Mouse (Mus musculus): ENCODE results near the gene Pard3. TPM values are rescaled to one million over a fixed set of nuclear protein-coding genes. Genes with fewer than 3 reads are reported as not detected.
"Not testable (repeated sequence)": the region's sequence is repeated elsewhere in the genome, so short reads cannot be mapped to it uniquely, and the experiment has no call there.

The Pard3 gene
- total RNA-seq, 4 experiments from 2014 or later = 27.5 to 30.3 (median 30.2) TPM

DNA sequence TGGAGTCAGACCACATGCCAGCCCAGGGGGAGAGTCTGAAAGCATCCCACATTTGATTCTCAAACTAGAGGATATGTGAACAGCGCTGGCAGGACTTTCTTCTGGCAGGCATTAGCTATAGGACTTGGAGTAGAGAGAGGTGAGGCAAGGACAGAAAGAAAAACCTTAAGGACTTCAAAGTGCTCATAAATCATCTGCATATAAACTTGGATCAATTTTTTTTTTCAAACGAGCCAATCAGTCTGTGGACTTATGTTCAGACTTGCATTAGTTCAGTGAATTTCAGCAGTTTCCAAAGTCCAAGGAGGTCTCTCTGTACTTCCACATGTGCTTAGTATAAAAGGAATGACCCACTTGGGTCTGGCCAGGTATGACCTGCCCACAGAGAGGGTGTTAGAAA, 72.5 kb downstream of the Pard3 start:
- no peak for DNase-seq (ENCODE audit: low spot score in 2 of 2)

DNA sequence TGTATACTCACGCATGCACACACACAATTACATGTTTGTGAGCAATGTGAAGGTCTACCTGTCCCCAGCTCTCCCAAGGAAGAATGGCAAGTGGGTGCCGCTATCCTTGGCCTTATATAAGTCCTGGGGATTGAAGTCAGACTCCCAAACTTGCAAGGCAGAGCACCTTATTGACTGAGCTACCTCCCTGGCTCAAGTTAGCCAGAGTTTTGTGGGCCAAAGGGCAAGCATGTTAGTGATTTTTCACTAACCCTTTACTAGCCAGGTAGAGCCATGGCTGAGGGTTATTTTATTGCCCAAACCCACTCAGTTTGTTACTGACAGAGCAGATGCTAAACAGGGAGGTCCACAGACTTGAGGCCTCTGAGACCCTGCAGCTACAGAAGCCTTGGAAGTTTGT, 73.1 kb downstream of the Pard3 start:
- no peak for DNase-seq (ENCODE audit: low spot score in 2 of 2)

DNA sequence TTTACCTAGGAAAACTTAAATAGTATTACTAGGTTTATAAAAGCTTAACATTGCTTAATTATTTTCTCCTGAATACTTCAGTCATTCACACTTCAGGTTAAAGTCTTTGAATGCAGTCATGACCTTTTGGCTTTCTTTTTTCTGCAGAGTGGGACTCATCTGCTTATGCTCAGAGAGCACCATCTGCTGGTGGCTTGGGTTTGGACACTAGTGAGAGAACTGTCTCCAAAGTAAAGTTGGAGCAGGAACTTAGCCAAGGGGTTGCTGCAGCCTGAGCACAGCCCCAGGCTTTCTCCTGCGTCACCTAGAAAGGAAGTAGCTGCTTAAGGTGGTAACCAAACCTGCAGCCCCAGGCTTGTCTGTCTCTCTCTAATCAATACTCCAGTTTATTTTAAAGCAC, 75.5 kb downstream of the Pard3 start:
- DNase-seq (ENCODE audit: low spot score in 2 of 2) = peak; percentile 59 to 68

DNA sequence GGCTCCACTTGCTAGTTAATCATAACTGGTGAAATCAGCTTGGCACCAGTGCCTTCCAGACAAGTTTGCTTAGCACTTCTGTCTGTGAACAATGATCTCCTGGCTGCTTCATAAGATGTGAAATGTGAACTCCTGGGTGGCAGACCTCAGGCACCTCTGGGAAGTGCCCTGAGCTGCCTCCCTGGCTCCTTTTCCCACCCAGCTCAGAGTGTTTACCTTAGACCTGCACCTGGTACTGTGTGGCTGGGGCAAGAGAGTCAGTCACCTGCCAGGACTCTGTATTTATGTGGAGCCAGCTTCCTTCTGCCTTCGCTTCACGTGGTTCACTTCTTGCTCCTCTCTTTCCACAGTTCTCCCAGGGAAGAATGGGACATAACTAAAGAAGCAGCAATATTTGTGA, 77.3 kb downstream of the Pard3 start:
- no peak for DNase-seq (ENCODE audit: low spot score in 2 of 2)

DNA sequence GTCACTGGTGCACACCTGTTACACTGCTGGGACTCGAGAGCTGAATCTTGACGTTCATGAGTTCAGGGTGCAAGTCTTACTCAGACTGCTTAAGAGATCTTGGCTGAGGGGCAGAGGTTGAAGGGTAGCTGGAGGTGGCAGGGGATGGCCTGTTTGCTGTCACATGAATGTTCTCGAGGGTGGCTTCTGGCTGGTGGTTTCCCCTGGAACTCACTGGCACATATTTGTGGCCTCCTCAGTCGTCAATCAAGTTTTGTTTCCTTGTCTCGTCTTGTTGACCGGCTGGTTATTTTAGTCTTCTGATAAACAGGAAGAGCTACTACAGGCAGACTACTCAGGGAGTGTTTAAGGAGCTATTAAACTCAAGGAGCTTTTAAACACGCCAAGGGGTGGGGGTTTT, 79.9 kb downstream of the Pard3 start:
- DNase-seq (ENCODE audit: low spot score in 2 of 2) = no peak

DNA sequence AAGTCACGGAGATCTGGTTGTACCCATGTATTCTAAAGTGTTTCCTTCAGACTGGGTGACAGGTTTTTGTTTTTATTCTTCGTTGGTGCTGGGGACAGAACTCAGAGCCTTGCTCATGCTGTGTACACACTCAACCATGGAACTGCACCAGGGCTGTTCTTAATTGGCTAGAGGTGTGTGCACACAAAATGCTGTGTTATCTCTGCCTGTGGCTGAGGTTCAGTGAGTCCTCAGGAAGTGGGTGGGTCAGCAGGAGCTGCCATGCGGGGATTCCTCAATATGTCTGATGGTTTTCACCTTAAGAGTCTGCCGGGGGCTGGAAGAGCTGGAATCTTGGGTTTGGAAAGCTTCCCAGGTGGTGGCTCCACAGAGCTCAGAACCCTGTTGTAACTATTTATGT, 80.9 kb downstream of the Pard3 start:
- no peak for DNase-seq (ENCODE audit: low spot score in 2 of 2)

DNA sequence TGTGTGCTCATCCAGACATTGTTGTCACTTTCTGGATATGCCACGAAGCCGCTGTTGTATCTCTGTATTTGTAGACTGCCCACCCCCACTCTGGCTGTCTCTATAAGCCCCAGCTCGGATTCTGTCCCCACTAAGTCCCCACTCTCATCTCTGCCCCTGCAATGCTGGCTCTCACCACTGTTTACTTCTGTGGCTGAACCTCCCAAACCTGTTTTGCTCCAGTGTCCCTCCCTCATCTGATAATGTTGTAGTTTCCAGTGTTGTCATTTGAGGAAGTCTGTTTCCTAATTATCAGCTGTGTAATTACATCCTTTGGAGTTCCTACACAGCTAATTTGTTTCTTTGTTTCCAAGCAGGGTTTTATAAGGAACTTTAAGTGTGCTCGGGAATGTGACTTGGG, 81.4 kb downstream of the Pard3 start:
- no peak for DNase-seq (ENCODE audit: low spot score in 2 of 2)

DNA sequence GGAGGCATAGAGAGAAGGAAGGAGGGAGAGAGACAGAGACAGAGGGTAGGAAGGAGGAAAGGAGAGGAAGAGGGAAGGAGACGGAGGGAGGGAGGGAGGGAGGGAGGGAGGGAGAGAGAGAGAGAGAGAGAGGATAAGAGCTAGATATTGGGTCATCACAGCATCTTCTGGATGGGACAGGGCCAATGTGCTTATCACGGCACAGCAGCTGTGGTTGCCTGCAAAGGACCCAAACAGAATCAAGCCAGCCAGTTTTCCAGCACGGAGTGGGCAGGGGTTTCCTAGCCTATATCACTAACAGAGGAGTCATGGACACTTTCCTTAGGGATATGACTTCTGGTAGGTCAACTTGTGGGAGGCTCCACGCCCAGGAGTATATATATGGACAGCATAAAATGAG, 82.4 kb downstream of the Pard3 start:
- no peak for DNase-seq (ENCODE audit: low spot score in 2 of 2)

DNA sequence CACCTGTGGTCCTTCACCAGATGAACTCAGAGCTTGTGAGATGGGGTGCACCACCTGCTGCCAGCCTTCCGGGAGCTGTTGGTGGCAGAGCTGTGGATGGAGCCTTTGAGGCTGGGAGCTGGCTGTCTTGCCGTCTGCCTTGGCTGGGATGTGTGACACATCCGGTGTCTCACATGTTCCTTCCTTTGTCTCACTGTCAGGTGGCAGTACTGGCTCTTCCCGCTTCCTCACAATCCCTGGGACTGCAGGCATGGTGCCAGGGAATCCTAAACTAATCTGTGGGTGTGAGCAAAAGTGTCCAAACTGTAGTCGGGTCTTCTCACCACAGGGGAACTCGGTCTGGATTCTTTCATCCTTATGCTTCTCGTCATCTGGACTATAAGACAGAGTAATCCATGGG, 85.1 kb downstream of the Pard3 start:
- no peak for DNase-seq (ENCODE audit: low spot score in 2 of 2)

DNA sequence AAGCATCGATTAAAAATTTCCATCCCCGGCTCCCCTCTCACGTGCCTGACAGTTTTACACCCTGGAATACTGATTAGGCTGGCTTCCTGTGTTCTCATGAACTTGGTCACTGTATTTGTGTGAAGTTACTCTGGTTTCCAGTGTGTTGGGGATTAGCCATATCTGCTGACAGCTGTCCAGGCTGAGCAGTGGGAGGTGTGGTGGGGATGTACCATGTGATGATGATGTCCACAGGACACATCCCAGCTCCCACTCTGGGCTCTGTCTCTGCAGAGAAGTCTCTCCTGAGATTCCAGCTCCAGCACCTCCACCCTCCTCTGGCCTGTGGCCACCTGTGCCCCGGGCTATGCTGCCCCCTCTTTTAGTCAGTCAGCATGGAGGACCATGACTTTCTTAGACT, 87.0 kb downstream of the Pard3 start:
- DNase-seq (ENCODE audit: low spot score in 2 of 2) = no peak

DNA sequence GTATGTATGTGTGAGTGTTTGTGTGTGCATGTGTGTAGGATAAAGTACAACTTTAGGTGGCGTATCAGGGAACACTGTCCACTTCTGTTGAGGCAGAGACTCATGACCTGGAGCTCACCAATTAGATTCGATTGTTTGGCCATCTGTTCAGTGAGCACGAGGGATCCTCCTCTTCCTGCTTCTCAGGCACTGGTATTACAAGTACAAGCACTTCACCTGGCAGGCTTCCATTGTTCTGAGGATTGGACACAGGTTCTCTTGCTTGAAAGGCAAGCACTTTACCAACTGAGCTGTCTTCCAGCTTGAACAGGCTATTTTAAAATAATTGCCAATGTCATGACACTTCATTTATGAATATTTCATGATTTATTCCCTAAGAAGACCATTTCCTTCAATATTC, 88.0 kb downstream of the Pard3 start:
- DNase-seq (ENCODE audit: low spot score in 2 of 2) = no peak

DNA sequence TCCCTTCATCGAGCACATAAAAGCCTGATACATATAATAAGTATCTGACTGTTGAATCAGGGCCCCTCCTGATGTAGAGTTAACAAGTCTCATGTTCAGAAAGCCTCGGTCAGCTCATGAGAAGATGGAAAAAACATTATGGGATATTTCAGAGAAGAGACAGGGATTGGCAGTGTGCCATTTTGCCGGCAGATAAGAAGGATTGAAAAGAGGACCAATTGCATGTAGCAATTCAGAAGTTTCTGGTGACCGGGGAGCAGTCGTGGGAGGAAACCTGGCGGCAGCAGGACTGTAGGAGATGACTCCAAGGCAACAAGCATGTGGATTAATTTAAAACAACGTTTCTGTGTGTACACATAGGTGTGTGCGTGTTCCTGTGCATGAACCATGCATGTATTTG, 93.4 kb downstream of the Pard3 start:
- DNase-seq (ENCODE audit: low spot score in 2 of 2) = no peak

DNA sequence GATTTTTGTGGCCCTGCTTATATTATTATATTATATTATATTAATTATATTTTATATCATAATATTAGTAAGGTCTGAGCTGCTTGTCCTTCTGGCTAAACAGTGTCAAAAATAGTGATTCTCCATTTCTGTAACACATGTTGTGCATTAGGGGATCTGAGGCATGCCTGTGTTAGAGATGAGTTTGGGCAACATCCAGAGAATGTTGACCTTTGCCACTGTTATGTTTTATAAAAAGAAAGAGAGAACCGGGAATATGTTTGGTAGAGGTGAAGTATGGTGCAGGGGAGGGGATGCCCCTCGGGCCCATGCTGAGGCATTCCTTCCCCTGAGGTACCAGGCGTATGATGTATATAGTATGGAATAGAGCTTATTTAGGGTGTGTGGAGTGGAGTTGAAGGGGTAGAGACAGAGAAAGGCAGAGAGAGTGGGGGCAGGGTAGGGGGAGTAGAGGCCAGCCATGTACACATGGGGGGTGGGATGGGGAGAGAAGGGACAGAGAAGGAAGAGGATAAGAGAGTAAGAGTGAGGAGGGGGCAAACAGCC, 95.8 kb downstream of the Pard3 start:
- DNase-seq (ENCODE audit: low spot score in 2 of 2) = no peak

DNA sequence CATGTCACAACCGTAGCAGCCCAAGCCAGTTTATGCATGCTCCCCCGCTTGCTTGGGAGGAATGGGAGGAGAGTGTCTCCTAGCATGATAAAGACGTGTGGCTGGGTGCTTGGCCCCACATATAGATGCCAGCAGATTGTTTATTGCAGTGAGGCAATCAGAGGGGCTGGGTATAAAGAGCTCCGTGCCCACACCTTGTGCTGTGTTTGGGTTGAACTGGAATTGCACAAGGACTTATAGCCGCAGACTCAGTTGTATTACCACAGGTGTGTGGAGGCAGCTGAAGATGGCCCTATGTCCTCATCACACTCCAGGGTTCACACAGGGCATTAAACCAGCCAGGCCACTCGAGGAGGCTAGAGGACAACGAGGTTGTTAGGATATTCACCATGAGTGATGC, 98.2 kb downstream of the Pard3 start:
- no peak for DNase-seq (ENCODE audit: low spot score in 2 of 2)

DNA sequence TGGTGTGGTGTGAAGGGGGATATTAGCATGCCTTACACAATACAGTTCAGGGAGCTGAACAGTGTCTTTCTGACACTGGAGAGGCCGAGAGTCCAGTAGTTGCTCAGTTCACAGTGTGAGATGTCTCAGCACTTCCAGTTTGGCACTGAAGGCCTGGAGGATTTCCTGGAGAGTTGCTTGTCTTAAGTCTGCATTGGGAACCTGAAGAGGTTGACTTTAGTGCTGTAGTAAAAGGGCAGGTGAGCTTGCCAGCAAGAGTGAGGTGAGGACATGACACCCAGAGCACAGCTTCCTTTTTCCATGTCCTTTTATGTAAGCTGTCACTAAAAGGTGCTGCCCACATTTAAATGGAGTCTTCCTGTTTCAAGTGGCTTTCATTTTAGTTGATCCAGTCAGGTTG, 99.1 kb downstream of the Pard3 start:
- DNase-seq (ENCODE audit: low spot score in 2 of 2) = peak in 1 of 2 experiments; percentile 42

DNA sequence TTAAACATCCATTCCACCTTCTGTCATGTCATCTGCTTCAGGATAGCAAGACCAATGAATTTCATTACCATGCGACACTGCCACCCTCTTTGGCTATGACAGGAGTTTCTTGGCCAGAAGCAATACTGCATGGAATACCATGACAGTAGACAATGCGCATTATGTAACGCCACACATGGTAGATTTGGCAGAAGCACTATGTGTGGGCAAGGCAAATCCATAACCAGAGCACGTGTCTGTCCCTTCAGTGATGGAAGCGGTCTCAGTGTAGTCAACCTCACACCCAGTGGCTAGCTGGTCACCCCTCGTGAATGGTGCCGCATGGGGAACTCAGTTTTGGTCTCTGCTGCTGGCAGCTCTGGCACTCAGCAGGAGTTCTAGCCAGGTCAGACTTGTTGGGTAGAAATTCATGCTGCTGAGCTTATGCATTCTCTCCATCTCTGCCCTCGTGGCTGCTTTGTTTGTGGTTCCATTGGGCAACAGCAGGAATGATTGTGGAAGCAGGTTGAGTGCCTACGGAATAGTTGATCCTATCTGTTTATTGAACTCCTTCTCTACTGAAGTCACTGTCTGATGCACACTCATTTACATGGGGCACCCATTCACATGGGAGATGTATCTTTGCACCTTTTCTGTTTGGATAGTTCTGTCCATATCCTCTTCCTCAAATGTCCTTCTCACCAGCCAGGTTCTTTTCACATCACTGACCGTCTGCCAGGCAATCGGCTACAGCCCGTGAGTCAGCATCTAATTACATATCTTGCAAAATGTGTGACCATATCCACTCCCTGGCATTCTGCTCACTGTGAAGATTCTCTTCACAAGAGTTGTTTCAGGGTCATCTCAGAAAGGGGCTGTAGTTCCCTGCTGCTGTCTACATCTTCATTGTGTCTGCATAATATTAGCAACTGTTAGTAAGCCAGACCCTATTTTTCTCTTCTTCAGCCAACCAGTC, 100.9 kb downstream of the Pard3 start:
- no peak for DNase-seq (ENCODE audit: low spot score in 2 of 2)

DNA sequence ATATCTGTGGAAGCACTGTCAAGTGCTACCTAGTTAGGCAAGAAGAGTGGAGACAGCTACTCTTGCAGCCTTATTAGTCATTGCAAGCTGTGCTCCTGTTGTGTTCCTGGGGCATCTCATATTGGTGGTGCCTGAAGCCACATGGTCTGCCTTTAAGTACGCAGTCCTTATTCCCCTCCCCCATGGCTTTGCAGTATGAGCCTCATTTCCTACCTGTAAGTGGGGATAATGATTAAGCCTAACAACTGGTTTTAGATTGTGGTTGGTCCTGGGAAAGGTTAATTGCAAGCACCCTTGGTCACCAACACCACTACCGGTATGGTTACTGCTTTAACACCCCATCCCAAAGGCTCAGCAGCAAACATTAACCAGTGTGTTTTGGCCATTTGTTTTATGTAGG, 104.8 kb downstream of the Pard3 start:
- no peak for DNase-seq (ENCODE audit: low spot score in 2 of 2)

DNA sequence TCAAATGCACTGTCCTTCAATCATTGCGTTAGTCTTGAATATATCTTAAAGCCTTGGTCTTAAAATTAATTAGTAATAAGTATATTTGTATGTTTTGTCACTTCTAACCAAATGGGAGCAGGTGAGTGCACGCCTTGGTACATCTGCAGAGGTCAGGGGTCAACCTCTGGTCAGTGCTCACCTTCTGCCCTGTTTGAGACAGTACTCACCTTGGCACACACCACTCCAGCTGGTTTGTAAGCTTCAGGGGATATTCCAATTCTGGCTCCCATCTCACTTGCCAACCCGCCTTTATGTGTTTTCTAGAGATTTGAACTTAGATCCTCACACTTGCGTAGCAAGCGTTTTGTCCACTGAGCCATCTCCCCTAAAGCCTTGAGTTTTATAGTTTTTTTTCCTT, 105.7 kb downstream of the Pard3 start:
- DNase-seq (ENCODE audit: low spot score in 2 of 2) = no peak

DNA sequence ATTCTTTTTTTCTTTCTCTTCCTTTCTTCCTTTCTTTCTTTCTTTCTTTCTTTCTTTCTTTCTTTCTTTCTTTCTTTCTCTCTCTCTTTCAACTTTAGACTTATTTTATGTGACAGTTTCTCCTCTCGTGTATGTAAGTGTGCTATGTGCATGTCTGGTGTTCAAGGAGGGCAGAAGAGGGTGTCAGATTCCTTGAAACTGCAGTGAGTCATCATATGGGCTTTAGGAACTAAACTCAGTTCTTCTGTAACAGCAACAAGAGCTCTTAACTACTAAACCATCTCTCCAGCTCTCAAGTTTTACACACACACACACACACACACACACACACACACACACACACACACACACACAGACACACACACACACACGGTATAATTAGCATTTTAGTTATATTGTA, 106.7 kb downstream of the Pard3 start:
- DNase-seq (ENCODE audit: low spot score in 2 of 2) = not testable (repeated sequence)

DNA sequence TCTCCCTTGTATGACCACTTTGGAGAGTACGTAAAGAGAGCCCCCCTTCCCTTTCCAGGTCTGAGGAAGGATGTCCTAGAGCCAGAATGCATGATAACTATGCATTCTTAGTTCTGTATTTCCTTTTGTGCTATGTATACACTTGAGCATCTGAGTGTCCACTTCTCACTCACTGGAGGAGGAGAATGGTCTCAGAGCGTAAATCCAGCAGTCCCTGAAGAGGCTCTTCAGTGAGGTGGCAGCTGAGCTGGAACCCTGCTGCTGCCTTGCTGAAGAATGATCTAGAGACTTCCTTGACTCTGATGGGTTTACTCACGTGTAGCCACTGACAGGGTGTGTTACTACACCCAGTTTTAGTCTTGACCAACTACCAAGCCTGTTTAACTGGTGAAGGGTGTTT, 107.2 kb downstream of the Pard3 start:
- DNase-seq (ENCODE audit: low spot score in 2 of 2) = no peak

DNA sequence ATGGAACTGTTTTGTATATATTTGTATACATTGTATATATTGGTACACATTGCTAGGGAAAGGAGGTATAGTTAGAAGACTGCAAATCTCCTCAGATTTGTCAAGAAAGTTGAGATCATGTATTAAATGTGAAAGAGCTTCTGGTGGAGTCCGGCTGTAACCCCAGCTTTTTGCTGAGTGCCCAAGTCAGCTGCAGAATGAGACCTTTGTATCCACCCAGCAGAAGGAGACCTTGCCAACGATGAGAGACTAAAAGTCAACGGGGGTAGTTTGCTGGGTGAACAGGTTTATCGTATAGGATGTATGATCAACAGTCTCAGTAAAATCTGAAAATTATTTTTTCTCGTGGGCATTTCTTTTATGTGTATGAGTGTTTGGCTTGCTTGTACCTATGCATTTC, 109.8 kb downstream of the Pard3 start:
- no peak for DNase-seq (ENCODE audit: low spot score in 2 of 2)

DNA sequence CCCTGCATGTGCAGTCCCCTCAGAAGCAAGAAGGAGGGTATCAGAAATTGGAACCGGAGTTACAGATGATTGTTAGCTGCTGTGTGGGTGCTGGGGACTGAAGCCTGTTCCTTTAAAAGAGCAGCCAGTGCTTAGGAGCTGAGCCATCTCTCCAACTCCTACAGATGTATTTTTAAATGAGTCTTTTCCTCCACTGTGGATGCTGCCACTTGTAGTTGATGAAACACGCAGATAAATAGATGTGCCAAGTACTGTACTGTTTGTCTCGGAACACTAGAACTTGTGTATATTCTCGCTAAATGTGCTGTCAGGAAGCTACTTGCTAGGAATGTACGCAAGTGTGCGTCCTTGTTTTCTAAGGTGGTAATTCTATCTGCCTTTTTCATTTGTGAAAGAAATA, 110.7 kb downstream of the Pard3 start:
- no peak for DNase-seq (ENCODE audit: low spot score in 2 of 2)

DNA sequence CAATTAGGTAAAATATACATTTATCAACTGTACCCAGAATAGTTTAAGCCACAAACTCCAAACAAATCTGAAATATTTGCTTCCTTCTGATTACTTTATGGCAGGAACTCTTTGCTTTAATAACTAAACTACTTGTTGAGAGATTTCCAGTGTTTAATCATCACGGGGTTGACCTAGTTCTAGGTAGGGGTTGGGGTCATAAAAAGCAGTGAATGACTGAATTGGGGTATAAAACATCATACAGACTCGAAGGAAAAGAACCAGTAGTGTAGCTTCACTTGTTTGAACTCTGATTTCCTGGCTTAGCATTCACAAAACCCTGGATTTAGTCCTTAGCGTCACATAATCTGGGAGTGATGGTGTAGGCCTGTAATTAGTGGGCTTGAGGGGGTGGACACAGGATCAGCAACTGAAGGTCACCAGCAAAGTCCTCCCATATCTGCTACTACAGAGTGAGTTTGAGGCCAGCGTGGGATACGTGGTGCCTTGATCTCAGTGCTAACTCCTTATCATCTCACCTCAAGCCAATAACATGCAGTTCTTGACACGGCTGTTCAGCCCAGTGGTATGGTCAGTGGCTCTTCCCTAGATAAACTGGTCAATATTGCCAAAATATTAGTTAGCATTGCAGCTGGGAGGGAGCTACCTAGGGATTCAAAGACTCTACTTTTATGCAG, 111.6 kb downstream of the Pard3 start:
- DNase-seq (ENCODE audit: low spot score in 2 of 2) = no peak

Data from gastrocnemius, adult 8-10 months (tissue).